Mouse (Mus musculus) embryo, embryonic 11.5 days (tissue): ENCODE data around the gene Zfp981.
"Not testable (repeated sequence)": the region's sequence is repeated elsewhere in the genome, so short reads cannot be mapped to it uniquely, and the experiment has no call there.

Source experiments
- DNase-seq: peaks from one replicate; pipeline ENCODE4 v3.0.0-alpha.2; 2012; ENCODE audit warnings: low read depth, low spot score

Zfp981 gene

DNA sequence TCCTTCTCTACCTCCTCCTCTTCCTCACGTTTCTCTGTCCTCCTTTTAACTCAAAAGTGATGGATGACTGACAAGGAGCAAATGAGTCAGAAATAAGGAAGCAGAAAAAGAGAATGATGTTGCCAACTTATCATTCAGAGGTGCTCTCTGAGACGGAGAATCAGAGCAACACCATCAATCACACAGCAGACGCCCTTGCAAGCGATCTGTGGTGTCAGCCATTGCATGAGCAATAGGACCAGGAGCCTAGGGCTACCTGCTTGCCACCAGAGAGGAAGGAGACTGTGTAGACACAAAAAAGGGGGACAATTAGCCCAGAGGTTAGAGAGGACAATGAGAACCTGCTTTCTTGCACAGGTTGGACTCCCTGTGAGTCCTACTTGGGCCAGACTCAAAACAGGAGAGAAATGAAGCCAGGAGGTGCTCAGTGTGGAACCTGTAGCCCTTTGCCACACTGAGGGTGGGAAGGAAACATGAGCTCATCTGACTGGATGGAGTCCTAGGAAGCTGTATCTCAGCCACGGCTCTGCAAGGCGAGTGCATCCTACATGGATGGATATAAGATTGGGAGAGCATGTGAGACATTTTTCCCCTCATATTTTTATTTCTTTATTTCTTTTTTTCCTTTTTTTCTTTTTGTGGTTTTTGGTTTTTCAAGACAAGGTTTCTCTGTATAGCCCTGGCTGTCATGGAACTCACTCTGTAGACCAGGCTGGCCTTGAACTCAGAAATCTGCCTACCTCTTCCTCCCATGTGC is 16.5 kb upstream of the Zfp981 start:
- not testable (repeated sequence) for DNase-seq

- DNase-seq = not testable (repeated sequence)
These were observed 15.1 kb upstream of the Zfp981 start for GRCm38 (mm10) chr4:146486753-146487152.

GRCm38 (mm10) chr4:146489196-146489595 is 12.6 kb upstream of the Zfp981 start:
- not testable (repeated sequence) for DNase-seq

DNA sequence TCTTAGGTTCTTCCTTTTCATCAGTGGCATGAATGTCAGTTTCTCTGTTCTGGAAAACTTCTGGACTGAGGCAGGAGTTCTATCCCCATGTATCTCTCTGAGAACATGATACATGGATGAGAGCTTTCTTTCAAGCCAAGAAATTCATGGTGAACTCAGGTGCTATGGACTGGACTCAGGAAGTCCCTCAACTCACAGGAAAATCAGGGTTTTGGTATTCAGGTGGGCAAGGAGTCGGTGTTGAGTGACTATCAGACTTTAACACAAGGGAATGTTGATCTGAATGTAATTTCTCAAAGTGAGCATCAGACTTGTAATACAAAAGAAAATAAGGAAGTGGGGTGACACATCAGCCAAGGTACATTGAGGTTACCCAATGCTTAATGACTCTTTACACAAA is 9.8 kb upstream of the Zfp981 start:
- not testable (repeated sequence) for DNase-seq

DNA sequence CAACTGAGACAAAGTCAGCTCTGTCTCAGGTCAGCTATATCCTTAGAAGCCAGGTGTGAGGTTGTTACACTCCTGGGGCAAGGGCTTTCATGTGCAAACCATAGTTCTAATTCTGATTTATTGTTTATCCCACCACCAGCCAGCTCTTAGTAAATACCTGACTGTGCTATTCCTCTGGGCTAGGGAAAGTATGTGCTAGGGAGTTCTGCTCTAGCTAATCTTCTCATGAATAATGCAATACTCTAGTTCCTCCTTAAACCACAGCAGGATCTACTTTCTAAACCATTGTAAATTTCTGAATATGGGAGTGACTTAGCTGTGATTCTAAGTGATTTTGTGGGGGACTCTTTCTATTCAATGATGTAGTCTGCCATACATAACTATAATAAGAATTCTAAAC is 9.4 kb upstream of the Zfp981 start:
- no peak for DNase-seq

- DNase-seq = no peak
These were observed 9.0 kb upstream of the Zfp981 start for GRCm38 (mm10) chr4:146492851-146493250.

GRCm38 (mm10) chr4:146493319-146493907 is 8.4 kb upstream of the Zfp981 start:
- not testable (repeated sequence) for DNase-seq

DNA sequence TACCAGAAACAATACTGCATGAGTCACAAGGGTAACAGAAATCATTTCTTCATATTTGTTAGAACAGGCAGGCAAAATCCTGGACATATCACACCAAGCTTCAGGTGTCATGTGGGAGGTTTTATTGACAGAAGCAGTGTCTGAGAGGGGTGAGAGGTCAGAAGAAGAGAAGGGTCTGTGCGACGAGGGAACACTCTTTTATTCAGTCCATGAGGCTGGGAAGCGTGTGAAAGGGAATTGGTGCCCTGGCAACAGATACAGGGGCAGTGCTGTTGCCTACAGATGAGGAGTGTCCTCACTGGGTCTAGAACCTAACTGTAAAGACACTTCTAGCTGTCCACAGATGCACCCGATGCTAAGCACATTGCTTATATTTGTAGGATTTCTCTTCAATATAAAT is 6.8 kb upstream of the Zfp981 start:
- DNase-seq = no peak

DNA sequence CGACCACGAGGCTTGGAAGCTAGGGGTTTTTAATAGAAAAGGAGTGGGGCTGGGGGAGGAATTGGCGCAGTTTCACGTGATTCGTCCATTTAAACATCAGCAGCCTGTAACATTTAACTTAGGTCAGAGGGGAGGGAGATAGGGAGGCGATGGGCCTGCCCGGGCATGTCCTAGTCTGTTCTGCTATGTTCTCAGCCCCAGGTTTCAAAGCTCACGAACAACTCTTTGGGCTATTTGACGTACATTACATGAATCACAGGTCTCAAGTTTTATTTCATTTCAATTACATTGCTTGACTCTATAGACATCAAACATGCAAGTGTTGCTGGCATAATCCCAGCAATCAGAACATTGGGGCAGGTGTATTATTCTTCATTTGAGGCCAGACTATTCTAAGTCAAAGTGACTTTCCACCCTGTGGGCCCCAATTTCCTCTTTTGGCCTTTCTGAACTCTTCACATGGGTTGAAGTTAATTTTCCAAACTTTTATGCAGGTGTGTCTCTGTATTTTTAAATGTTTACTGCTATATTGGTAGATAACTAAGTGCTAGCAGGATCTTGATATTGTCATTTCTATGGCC is 4.0 kb upstream of the Zfp981 start:
- DNase-seq = not testable (repeated sequence)

DNA sequence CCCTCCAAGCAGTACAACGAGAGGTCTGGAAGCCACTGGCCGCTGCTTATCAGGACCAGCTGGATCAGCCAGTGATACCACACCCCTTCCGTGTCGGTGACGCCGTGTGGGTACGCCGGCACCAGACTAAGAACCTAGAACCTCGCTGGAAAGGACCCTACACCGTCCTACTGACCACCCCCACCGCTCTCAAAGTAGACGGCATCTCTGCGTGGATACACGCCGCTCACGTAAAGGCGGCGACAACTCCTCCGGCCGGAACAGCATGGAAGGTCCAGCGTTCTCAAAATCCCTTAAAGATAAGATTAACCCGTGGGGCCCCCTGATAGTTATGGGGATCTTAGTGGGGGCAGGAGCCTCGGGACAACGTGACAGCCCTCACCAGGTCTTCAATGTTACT is 7.2 kb downstream of the Zfp981 start:
- not testable (repeated sequence) for DNase-seq

- DNase-seq = not testable (repeated sequence)
These were observed 10.0 kb downstream of the Zfp981 start for GRCm38 (mm10) chr4:146511871-146512270.

DNA sequence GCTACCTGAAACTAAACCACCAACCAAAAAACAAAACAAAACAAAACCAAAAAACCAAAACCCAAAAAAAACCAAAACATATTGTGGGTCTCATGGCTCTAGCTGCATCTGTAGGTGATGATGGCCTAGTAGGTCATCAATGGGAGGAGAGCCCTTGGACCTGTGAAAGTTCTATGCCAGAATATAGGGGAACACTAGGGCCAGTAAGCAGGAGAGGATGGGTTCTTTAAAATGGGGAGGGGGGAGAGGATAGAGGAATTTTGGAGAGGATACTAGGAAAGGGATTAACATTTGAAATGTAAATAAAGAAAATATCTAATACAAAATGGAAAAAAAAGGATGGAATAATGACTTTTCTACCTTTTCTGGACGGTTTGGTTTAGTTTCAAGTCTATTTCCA is 14.6 kb downstream of the Zfp981 start:
- no peak for DNase-seq

GRCm38 (mm10) chr4:146517150-146517549 is 15.3 kb downstream of the Zfp981 start:
- not testable (repeated sequence) for DNase-seq

- no peak for DNase-seq
These were observed 18.9 kb downstream of the Zfp981 start for GRCm38 (mm10) chr4:146520723-146521122.

DNA sequence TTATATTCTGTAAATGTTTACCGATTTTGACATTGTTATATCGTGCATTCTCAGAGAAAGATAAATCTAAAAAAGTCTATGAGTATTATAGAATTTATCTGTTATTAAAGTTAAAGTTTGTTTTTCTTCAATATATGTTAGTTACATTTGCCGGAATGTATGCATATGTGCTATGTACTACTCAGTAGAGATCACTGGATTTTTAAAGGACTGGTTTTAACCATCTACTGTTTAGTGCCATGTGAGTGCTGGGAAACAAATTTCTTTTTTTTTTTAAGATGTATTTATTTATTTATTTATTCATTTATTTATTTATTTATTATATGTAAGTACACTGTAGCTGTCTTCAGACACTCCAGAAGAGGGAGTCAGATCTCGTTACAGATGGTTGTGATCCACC is 32.7 kb downstream of the Zfp981 start:
- DNase-seq = no peak

- no peak for DNase-seq
These were observed 34.1 kb downstream of the Zfp981 start for GRCm38 (mm10) chr4:146535883-146536282.

DNA sequence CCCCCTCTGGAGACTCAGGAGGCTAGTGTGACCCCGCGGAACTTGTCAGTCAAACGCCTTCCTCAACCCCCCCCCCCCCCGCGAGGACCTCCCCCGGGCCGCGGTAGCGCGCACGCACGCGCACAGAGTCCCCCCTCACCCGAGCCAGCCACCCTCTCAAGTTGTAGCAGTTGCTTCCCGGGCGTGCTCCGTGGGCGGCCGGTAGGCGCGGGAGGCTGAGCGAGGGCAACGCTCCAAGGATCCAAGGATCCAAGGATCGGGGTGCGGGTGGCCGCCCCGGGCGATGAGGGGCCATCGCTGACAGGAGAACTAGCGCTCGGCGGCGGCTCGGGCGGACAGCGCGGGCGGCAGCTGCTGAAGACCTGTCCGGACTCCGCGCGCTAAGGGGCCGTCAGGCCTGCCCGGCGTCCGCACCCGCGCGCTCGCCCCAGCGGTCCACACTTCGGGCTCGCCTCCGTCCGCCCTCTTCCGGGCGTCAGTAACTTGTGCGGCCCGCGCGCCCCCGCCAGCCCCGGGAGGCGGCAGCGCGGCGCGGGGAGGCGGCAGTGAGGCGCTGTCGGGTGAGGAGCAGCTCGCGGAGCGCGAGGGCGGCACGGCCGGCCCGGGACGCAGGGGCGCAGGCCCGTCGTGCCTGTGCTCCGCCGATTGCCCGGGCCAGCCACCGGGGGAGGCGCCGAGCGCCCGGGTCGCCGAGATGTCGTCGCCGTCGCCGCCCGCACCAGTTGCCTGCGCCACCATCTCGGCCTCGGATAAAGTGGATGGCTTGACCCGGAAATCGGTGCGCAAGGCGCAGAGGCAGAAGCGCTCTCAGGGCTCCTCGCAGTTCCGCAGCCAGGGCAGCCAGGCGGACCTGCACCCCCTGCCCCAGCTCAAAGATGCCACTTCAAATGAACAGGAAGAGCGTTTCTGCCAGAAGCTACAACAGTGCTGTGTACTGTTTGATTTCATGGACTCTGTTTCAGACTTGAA is 78.4 kb downstream of the Zfp981 start:
- not testable (repeated sequence) for DNase-seq
